Mouse (Mus musculus): ENCODE measurements around the gene Afdn.
"Not testable (repeated sequence)": the region's sequence is repeated elsewhere in the genome, so short reads cannot be mapped to it uniquely, and the experiment has no call there.

Afdn gene

DNA sequence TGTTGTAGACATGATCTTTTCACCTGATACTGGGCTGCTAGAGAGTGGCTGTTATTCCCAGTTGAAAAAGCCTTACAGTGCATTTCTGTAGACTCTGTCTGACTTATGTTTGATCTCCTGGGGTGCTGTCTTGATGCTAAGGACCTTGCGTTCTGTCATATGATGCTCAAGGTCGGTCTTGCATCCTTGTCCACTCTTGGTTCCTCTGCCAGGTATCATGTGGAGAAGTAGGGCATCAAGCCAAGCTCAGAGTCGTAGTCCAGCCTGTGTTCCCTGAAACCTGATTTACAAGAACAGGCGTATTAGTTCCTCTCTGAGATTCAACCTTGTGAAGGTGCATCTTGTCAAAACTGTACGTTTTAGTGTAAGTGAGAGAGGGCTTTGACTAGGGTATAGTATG lies 105.0 kb downstream of the Afdn start:
- in situ Hi-C loops (cut with MboI; ENCODE audit: unreplicated experiment in 2 of 2): no loop called here

DNA sequence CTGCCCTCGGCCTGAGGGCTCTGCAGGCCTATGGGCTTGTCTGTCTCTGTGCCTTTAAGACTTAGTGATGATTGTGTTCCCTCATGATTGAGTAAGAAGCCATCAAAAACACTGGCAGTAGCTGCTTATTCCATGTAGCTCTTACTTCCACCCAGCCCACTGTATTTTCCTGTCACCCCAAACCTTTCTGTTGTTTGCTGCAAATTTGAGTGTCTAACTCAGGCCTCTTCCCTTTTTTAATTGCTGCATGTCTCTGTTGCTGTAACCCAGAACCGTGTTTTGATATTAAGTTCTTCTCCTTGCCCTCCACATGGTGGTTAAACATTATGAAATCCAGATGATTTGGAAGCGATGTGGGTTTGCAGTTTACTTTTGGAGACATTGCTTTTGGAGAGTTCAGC lies 106.6 kb downstream of the Afdn start:
- in situ Hi-C loops (cut with MboI; ENCODE audit: unreplicated experiment in 2 of 2): no loop called here

DNA sequence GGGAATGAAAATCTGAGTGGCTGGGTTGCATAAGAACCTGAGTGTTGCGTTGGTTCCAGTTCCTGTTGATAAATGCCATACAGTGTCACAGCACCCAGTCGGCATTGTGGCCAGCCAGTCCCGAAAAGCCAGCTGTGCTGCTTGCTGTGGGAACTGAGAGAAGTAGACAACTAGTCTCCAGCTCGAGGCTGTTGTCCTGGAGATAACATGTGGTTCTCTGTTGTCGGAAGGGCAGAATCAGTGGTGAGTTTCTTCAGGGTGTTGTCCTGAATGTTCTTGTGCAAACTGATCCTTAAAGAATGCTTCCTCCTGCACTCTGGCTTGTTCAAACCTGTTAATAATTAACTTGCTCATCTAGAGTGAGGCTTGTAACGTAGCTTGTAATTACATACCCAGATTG lies 107.1 kb downstream of the Afdn start:
- in situ Hi-C loops (cut with MboI; ENCODE audit: unreplicated experiment in 2 of 2): no loop called here

- in situ Hi-C loops (cut with MboI; ENCODE audit: unreplicated experiment in 2 of 2): no loop called here
These were observed 109.9 kb downstream of the Afdn start for GRCm38 (mm10) chr17:13870236-13870635.

DNA sequence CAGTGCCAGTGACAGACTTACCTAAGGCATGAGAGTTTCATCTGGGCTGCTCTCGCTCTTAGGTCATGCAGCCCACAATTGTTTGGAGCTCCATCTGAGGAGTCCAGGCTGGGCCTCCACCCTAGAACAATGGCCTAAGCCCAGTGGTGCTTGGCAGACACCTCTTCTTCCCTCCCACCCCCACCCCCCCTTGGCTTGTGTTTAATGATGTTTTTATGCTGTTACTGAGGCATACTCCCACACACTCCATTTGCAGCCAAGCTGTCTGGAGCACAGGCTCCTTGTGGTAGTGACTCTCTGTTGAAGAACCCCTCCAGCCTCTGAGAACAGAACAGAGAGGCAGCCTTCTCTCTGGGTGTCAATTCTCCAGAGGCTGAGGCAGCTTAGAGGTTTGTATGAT lies 113.9 kb downstream of the Afdn start:
- in situ Hi-C loops (cut with MboI; ENCODE audit: unreplicated experiment in 2 of 2): no loop called here

DNA sequence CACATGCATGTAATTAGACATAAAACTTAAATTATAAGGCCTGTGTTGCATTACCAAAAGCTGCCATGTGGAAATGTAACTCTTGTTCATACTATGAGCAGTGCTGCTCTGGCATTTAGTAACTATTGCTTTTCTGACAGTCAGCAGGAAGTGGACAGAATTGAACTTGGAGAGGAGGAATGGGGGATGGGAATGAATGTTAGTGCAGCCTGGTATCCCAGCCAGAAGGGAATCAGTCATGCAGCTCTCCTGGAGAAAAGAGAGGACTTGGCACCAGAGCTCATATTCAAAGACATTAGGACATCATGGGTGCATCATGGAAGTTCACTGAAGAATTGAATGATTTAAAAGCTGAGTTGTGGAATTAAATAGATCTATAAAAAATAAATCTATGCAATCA lies 117.1 kb downstream of the Afdn start:
- in situ Hi-C loops (cut with MboI; ENCODE audit: unreplicated experiment in 2 of 2): no loop called here

DNA sequence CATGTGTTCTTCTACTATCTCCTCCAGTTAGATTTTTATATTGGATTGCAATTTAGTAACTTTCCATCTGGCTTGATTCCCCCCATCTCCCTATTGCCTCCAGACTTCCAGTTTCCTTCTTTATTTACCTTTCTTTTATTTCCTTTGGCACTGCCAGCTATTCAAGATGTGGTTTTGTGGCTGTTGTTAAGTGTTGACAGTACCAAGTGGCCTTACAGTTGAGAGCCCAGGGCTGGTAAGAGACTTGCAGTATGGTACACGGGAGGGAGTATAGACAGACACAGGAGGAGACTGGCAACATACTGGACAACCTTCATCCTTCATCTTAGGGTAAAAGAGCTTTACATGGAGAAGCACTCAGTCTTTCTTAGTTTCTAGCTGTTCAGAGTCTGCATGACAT lies 119.4 kb downstream of the Afdn start:
- in situ Hi-C loops (cut with MboI; ENCODE audit: unreplicated experiment in 2 of 2): no loop called here

DNA sequence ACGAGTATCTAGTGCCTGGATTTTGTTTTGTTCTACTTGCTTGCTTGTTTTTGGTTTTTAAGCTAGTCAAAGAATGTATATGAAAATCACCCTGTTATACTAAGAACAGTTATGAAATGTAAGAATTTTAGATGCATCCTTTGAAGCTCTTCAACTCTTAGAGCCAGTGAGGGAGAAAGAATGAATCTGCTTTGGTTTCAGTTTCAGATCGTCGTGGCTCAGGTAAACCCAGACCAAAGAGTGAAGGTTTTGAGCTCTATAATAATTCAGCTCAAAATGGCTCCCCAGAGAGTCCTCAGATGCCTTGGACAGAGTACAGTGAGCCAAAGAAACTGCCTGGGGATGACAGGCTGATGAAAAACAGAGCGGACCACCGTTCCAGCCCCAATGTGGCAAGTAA lies 123.2 kb downstream of the Afdn start:
- in situ Hi-C loops (cut with MboI; ENCODE audit: unreplicated experiment in 2 of 2): no loop called here

DNA sequence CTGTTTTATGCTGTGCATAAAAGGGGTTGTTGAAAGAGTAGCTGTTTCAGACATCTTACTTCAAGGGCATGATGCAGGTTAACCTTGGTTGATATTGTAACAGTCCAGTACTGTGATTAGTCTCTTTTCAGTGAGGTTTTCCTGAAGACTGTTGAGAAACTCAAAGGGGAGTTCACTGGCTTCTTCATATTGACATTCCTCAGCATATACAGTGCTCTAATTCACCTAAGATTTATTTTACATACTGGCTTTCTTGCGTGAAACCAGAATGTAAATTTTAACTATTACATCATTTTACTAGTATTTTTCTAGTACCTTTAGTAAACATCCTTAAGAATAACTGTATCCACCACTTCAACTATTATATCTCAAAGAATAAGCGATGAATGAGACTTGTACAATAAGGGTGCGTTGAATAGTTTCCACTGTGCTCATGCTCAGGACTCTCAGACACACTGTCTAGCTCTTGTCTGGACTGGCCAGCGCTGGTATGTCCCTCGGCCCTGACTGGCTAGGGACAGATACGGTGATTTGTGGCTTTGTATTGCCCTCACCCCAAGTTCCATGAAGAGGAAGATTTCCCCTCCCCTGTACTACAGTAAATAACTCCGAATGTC lies 129.6 kb downstream of the Afdn start:
- in situ Hi-C loops (cut with MboI; ENCODE audit: unreplicated experiment in 2 of 2): no loop called here

DNA sequence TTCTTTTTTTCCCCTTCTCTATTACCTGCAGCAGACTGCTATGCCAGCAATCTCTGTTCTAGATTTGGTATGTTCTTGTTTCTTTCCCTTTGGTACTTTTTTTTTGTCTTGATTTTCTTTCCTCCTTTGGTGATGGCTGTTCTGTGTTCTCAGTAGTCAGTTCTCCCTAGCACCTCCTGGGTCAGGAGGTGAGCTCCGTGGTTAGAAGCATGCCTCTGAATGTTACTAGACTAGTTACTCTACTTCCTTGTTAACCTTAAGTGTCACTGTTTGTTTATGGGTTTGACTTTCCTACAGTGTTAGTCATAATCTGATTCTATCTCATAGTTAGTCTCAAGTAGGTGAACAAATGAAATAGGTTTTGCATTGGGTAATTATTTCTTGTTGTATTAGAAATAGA lies 130.6 kb downstream of the Afdn start:
- in situ Hi-C loops (cut with MboI; ENCODE audit: unreplicated experiment in 2 of 2): no loop called here

DNA sequence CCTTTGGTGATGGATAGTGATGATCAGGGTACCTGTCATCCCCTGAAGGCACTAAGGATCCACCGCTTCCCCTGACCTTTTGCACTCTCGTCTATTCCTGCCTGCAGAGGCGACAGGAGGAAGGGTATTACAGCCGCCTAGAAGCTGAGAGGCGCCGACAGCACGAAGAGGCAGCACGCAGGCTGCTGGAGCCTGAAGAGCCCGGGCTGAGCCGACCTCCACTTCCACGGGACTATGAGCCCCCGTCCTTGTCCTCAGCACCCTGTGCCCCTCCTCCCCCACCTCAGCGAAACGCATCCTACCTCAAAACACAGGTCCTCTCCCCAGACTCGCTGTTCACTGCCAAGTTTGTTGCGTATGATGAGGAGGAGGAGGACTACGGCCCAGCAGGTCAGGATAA lies 138.5 kb downstream of the Afdn start:
- in situ Hi-C loops (cut with MboI; ENCODE audit: unreplicated experiment in 2 of 2): no loop called here

- in situ Hi-C loops (cut with MboI; ENCODE audit: unreplicated experiment in 2 of 2): no loop called here
These were observed 138.9 kb downstream of the Afdn start for GRCm38 (mm10) chr17:13899241-13899640.

DNA sequence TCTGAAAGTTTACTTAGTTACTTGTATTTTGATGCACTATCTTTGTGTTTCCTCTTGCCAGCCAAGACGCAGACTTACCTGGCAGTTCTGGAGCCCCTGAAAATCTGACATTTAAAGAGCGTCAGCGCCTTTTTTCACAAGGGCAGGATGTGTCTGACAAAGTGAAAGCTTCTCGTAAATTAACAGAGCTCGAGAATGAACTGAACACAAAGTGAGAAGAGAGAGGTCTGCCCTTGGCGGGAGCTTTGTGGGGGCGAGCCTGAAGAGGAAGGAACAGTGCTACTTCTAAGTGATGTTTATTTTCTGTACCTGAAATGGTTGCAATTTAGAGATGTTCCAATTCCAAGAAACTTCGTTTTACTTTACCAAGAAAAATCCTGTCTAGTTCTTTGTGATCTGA lies 143.5 kb downstream of the Afdn start:
- in situ Hi-C loops (cut with MboI; ENCODE audit: unreplicated experiment in 2 of 2): no loop called here

GRCm38 (mm10) chr17:13907082-13907481 lies 146.7 kb downstream of the Afdn start:
- in situ Hi-C loops (cut with MboI; ENCODE audit: unreplicated experiment in 2 of 2): no loop called here

DNA sequence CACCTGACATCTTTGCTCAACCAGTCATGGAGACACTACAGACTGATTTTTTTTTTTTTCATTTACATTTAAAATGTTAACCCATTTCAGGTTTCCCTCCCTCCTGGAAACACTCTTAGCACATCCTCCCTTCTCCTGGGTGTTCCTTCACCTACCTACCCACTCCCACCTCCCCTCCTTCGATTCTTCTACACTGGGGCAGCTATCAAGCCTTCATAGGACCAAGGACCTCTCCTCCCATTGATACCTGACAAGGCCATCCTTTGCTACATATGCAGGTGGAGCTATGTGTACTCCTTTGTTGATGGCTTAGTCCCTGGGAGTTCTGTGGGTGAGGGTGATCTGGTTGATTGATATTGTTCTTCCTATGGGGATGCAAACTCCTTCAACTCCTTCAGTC lies 147.3 kb downstream of the Afdn start:
- in situ Hi-C loops (cut with MboI; ENCODE audit: unreplicated experiment in 2 of 2): no loop called here

DNA sequence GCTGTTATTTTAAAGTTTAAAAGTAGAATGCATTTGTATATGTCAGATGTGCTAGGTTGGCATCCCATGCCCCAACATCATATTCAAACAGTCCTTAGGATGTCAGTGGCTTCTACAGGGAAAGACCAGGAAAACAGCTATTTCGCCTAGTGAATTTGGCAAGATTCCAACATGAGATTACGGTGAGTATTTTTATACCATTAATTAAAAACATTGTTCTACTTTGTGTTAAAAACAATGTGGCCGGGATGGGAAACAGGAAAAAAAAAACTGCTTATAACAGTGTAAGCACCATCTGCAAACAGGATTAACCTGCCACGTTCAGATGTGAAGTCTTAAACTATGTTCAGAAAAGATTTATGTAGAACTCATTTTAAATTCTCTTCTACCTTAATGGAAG lies 153.6 kb downstream of the Afdn start:
- in situ Hi-C loops (cut with MboI; ENCODE audit: unreplicated experiment in 2 of 2): no loop called here

DNA sequence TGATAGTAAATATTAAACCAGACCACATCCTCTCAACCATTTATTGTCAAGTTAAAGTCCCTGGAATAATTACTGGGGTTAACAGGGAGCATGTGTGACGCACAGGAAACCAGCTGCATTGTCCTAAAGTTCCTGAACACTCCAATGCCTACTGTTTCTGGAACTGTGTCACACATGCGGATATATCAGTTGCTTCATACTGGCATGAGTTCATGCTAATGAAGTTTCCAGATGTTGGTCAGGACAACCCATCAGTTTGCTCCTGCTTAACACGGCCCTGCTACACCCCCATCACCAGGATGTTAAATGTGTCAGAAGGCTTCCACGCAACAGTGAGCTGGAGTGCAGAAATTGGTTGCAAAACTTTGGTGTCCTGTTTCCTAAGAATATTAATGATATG lies 154.2 kb downstream of the Afdn start:
- in situ Hi-C loops (cut with MboI; ENCODE audit: unreplicated experiment in 2 of 2): no loop called here

DNA sequence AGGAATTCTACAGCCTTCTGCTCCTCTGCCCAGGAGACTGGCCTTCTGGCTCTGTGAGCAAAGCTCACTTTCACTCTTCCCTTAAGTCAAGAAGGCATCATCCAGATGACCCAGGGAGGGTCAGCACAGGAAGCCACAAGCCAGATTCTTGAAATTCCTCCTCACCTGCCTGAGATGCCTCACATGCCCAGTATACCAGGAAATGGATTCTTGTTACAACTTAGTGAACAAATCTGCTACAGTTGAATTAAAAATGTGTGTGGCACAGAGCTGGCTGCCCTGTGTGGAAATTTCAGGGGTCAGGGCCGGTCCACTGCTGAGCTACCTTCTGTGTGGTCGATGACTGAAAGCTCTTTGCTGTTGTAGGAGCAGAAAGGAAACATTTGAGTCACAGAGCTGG lies 160.4 kb downstream of the Afdn start:
- in situ Hi-C loops (cut with MboI; ENCODE audit: unreplicated experiment in 2 of 2): no loop called here

DNA sequence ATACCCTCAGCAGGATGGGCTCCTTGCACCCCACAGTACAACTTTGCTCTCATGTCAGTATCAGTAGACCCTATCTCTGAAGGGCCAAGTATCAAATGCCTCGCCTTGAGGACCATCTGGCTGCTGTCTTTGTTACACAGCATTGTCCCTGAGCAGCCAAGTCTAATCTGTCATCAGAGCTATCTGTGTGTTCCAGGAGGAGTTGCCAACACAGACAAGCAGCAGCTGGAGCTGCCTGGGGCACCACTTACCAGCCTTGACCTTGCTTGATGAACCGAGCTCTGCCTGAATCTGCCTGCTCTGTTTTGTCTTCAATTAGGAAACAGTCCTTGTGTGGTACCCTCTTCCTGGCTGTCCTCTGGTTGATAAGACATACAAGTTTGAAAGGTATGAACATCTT lies 163.1 kb downstream of the Afdn start:
- in situ Hi-C loops (cut with MboI; ENCODE audit: unreplicated experiment in 2 of 2): no loop called here

DNA sequence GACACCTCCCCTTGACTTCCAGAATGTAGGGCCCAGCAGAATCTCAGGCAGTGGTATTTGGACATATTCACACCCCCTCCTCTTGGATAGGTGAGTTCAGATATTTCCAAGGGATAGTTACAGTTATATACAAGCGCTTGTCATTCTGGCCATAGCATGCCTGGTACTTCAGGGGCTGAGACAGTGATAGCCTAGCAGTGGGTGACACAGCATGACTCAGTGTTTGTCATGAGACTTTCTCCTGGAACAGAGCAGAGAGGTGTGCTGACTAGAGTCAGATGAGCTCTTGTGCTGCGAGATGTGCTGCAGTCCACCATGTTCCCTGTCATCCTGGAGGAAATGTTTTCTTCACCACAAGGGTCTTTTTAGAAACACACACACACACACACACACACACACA lies 164.2 kb downstream of the Afdn start:
- in situ Hi-C loops (cut with MboI; ENCODE audit: unreplicated experiment in 2 of 2): no loop called here

GRCm38 (mm10) chr17:13925931-13926330 lies 165.6 kb downstream of the Afdn start:
- in situ Hi-C loops (cut with MboI; ENCODE audit: unreplicated experiment in 2 of 2): no loop called here

- in situ Hi-C loops (cut with MboI; ENCODE audit: unreplicated experiment in 2 of 2): no loop called here
These were observed 170.1 kb downstream of the Afdn start for GRCm38 (mm10) chr17:13930421-13930820.

GRCm38 (mm10) chr17:13935364-13935763 lies 175.0 kb downstream of the Afdn start:
- in situ Hi-C loops (cut with MboI; ENCODE audit: unreplicated experiment in 2 of 2): not testable (repeated sequence)

All from v-Abl transformed pro-B cells (cell line).